Mouse (Mus musculus) adrenal gland, adult 2 months (tissue): ENCODE measurements around the gene Otx2. TPM values are rescaled to one million over a fixed set of nuclear protein-coding genes. Genes with fewer than 3 reads are reported as not detected.

Experiments used
- DNase-seq: peaks from one replicate; pipeline ENCODE4 v3.0.0; 2021
- long read RNA-seq: library from polyadenylated mRNA; stranded (forward); transcript quantifications from one replicate; pipeline ENCODE4 v2.0.0, GENCODE M21; 2021
- polyA plus RNA-seq: library from polyadenylated mRNA; depleted of rRNA; stranded (reverse); fragments of >200 nt; gene quantifications from 2 replicates; pipeline ENCODE4 v1.2.3, GENCODE M21; 2012; rRNA removed
- total RNA-seq, 2 experiments: library from RNA; stranded (reverse); gene quantifications; 2 replicates each; pipeline ENCODE4 v1.2.3; 2021

Otx2 gene
- not detected for total RNA-seq
- polyA plus RNA-seq, result not detected in 2 replicates
- long read RNA-seq, result 0 reads

- no peak for DNase-seq
These were observed at the start of gene Otx2 for GRCm38 (mm10) chr14:48673541-48673940. Gene Otx2, minus strand, starts transcription at chr14:48673819.

DNA sequence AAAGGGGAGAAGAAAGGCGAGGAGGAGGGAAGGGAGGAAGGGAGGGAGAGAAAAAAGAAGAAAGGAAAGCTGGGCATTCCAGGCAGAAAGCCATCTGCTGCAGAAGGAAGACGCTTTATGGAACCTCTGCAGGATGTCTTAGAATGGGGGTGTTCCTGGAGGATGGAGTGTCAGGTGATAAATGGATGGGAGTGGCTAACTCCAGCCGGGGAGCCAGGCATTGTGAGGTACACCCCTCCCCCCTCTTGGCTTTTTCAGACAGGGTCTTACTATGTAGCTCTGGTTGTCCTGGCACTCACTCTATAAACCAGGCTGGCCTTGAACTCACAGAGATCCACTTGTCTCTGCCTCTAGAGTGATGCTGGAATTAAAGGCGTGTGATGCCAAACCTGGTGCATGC is 49.1 kb upstream of the Otx2 start:
- DNase-seq, result no peak

- no peak for DNase-seq
These were observed 45.7 kb upstream of the Otx2 start for GRCm38 (mm10) chr14:48719296-48719695.

DNA sequence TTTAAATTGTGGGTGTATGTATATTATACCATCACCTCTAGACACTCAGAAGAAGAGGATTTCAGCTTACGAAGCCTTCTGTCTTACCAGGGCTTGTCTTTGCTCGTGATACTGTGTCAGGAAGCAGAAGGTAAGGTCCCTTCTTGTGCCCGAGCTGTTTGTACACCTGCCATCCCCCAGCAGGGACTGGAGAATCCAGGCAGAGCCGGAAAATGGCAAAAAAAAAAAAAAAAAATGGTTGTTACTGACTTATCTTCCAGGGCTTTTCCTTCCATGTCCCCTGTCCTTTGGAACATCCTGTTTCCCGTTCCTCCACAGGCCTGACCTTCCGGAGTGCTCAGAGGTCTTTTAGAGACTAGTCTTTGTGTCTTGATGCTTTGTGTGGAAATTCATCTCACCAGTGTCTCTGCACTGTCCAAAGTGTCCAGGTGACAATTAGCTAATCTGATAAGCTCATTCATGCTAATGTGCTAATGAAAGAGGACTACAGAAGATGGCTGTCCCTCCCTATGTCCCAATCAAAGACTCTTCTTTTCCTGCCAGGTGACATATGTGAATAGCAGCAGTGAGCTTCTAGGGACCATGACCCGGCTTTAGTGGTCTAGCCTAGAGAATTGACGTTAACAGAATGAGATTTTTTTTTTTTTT is 44.1 kb upstream of the Otx2 start:
- DNase-seq, result no peak

DNA sequence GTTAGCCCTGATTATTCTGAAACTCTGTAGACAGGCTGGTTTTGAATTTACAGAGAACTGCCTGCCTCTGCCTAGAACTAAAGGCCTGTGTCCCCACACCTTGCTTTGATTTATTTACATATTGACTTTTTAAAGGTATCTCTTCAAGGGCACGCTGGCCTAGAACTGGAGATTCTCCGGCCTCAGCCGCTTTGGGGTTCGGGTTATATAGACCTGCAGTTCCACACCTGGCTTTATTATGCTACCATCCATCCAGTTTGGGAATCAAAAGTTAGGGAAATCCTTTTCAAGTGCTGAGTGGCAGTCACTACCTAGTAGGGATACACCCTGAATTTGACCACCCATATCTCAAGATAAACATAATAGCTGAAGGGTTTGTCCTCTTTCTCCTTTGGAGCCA is 42.8 kb upstream of the Otx2 start:
- no peak for DNase-seq

GRCm38 (mm10) chr14:48710871-48711370 is 37.3 kb upstream of the Otx2 start:
- DNase-seq, result no peak

GRCm38 (mm10) chr14:48710062-48710870 is 36.6 kb upstream of the Otx2 start:
- no peak for DNase-seq

GRCm38 (mm10) chr14:48709371-48710061 is 35.9 kb upstream of the Otx2 start:
- DNase-seq, result peak; percentile 15

DNA sequence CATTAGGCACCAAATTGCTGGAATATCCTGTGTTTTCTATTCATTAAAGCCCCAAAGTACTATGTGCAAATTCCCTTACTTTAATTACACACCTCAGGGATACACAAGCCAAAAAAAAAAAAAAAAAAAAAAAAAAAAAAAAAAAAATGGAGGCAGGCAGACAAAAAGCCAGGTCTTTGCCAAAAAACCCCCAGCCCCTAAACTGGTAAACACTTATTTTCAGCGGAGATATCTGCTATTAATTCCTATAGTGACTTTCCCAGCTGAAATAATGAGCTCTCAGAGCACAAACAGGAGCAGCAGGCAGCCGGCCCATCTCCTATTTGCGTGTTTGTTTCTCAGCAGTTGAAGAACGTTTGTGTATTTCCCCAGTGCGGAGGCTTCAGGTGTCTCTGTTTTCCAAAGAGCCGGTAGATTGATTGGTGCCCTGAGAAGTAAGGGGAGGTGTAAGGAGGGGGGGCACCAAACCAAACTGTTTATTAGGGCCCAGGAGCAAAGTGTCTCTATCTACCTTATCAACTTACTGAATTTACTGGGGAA is 34.3 kb upstream of the Otx2 start:
- no peak for DNase-seq

DNA sequence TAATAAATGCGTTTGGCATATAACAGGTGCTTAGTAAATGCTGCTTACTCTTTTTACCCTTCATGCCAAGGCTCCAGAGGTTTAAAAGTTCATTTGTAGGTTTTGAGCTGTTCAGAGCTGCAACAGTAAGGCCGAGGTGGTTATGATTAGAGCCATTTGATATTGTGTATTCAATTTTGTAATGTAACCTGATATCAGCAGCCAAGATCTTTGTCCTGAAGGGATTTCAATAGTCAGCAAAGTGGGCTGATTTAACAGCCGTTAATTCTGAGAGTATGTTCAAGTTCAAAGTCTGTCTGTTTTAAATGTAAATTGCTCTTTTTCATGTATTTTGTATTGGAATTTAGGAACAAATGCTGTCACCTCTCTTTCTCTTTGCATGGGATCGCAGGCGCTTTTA is 33.8 kb upstream of the Otx2 start:
- no peak for DNase-seq

- DNase-seq, result no peak
These were observed 27.3 kb upstream of the Otx2 start for GRCm38 (mm10) chr14:48700790-48701370.

DNA sequence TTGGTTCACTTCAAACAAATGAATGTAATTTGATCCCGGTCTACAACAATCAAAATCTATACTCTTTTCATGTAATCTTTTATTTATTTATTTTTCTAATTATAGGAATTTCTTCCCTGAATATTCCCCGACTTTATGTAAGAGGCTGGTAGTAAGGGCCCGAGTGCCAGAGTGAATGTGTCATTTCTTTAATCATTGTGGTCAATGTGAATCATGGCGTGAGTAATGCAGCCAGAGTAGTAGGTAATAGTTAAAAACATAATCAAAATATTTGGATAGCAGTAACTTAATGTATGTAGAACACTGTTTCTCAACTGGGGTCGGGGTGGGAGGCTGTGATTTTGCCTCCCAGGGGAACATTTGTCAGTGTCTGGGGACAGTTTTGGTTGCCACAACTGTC is 6.0 kb upstream of the Otx2 start:
- DNase-seq, result no peak

GRCm38 (mm10) chr14:48678674-48679073 is 5.1 kb upstream of the Otx2 start:
- no peak for DNase-seq

- DNase-seq, result no peak
These were observed 615 bp upstream of the Otx2 start for GRCm38 (mm10) chr14:48674036-48674831.

DNA sequence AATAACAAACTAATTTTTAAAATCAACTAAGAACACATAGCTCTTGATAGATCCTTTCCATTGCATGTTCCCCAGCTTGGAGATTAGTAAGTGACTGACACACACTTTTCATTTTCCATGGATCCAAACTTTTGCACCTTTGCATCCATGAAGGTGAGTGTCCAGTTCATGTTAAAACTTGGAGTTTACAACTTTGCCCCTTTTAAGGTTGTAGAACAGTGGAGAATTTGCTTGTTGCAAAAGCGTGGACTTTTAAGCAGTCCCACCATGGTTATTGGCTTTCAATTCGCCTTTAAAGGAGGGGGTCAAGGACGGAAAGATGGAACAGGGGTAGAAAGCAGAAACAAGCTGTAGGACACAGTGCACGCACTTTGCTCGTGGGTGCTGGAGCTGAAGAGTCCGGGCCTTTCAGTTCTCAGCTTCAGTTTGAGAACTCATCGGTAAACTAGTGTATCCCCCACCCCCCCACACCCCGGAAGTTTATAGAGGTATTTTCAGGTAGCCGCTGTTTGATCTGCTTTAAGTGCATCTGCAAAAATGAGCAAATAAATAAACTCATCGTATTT is 925 bp downstream of the Otx2 start:
- no peak for DNase-seq

GRCm38 (mm10) chr14:48671480-48672240 is 2.0 kb downstream of the Otx2 start:
- no peak for DNase-seq

DNA sequence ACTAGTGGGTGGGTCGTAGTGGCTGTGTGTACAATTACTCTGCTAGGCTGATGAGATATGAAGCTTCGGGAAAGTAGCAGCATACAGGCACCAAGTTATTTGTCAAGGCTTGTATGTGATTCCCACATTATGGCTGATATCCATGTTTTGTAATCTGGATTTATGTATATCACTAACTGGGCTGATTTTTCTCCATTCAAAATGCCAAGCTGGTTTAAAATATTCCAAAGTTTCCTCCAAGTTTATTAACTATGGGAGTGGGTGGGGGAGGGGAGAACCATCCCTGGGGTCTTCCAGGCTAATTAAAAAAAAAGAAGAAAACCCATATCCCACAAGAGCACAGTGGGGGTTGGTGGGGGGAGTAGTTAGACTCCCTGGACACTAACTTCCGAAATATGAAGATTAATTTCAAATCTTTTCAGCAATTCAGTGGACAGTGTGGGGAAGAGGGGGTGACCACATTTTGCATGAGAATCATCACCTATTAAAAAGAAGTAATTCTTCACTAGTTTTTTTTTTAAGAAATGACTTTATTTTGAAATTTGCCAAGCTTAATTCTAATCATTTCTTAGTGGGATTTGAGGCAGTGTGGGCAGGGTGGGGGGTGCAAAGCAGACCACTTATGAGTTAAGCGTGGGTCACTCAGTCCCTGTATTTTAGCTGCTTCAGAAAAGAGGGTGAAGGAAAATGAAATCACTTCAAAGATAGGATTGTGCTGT is 2.7 kb downstream of the Otx2 start:
- no peak for DNase-seq

DNA sequence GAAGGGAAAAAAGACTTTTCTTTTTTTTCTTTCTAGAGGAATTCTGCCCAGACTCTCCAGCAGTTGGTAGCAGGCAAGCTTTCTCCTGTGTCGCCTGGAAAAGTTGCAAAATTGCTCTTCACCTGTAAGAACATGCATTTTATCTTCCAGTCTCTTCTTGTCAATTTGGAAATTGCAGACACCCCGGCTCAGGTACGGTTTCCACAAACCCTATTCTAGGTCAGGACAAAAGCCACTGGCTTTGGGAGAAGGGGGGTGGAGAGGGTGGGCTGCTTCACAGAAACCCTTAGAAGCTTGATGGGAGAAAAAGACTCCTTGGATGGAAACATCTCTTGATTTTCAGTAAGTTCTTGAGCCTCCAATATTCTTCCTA is 3.4 kb downstream of the Otx2 start:
- no peak for DNase-seq

DNA sequence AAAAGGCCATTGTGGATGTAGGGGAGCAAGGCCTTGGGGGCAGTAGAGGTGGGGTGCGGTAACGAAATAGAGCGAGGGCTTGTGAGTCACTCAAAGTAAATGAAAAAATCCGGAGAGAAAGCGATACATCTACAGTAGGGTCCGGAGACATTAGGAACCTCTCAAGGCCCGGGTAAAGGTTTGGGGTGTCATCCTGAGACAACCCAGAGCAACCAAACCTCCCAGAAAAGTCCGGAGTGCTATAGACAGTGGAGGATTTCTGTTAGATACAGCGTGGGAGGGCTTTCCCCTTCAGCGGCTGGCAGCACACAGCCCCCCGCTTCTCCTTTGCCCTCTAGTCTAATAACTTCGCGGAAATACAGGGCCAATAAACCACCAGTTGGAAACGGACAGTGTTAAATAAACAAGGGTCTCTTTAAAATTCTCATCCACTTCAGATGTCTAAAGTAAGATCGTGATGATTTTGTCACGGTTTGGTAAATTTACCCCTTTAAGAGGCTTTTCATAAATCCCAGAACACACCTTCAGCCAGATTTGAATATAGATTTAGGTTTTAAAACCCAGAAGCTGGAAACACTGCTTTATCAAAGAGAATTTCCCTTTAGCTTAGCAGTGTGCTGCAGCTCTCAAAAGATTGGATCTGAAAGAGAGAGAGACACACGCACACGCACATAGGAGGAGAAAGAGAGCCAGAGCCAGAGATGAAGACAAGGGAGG is 3.9 kb downstream of the Otx2 start:
- no peak for DNase-seq
